Mouse (Mus musculus) T-helper 17 cell (primary cell): ENCODE results near the gene Gm20924.
"Not testable (repeated sequence)": the region's sequence is repeated elsewhere in the genome, so short reads cannot be mapped to it uniquely, and the experiment has no call there.

Experiments
- in situ Hi-C, 2 experiments: fragments of 300-600 bp; cut with MboI, MseI; formaldehyde crosslinking; loops; 1 replicate in 1 of 2; 2 replicates in 1 of 2; pipeline ENCODE4 v1.15.1; 2025; ENCODE audit warnings: high pct_unique_total_duplicates in 2 of 2

Gm20924 gene

DNA sequence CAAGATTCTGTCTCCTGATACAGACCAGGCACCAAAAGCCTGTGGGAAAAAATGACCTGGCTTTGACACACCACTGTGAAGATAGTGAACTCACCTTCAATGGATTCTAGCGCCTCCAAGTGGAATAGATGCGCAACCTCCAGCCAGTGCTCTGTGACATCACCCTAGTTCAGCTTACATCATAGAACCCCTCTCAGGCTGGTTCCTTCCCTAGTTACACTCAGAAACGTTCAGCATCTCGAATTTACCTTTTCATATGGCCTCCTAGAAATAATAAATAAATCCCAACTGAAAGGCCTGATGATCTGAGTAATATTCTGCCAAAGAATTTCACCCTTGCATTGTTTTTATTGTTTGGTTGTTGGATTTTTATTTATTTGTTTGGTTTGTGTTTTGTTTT is at the start of gene Gm20924:
TSS of gene Gm20924 (minus strand) at position 101 of the 400 bp plus-strand sequence.
- in situ Hi-C loops = not testable (repeated sequence)
